Mouse (Mus musculus): ENCODE measurements around the gene Atg101.

Atg101 gene

DNA sequence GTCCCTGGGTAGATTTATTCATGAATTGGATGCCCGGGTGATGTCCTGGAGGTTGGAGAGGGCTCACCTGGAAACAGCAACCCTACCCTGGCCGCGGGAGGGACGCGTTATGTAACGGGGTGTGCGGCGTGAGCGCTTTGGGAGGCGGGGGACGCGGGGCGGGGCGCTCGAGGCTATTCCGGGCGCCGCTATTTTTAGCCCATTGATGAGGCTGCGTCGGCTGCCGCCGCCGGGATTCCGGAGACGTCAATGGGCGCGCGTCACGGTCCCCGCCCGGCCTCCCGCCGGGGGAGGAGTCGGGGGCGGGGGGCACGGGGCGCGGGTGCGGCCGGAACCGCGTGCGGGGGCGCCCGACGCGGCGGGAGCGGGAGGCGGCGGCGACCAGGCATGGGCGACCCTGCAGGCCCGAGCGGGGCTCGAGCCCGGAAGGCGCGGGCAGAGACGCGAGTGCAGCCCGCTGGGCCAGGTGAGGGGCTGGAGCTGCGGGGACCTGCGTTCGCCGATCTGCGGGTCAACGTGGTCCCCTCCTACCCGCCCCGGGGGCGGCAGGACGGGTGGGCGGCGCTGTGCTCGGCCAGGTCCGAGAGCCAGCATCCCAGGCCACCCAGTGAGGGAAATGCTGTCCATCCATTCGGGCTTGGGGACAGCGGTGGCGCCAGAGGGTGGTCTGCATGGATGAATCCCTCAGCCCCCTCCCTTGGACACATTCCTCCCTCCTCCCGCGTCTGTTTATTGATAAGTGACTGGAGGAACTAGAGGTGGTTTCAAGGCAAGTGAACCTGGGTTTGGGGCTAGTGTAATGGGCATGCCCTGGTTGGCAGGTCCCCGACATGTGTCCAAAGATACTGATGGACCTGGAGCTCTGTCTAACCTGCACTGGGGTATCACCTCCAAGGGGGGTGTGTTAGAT is 29.9 kb upstream of the Atg101 start, which contains the start of gene Nr4a1:
Nr4a1 (plus strand) TSS at position 384 of the 910 bp plus-strand sequence.
- peak; percentile 94 for DNase-seq (ENCODE audit: low read depth, low spot score)

DNA sequence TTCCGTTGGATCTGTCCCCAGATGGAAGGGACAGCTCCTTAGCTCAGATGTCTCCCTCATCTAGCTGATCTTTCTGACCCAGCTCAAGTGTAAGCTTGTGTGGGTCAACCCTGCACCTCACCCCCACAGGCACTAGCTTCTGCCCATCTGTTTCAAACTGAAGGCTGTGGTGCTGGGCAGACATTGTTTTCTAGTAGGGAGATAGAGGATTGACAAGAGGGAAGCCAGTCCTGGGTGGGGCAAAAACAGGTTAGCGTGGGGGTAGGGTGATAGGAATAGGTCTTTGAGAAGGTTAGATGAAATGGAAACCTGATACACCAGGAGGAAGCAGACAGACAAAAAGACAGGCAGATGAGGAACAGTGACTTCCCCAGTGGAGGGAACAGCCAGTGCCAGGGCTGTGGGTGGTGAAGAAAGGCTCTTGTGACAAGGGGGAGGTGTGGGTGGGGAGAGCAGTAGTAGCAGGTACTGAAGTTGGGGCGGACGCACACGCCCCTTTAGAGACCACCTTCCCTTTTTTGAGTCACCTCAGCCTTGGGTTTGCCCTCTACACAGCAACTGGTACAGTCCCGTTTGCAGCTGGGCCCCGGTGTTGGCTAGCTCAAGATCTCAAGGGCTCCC is 28.1 kb upstream of the Atg101 start:
- DNase-seq (ENCODE audit: low read depth, low spot score) = peak; percentile 65

DNA sequence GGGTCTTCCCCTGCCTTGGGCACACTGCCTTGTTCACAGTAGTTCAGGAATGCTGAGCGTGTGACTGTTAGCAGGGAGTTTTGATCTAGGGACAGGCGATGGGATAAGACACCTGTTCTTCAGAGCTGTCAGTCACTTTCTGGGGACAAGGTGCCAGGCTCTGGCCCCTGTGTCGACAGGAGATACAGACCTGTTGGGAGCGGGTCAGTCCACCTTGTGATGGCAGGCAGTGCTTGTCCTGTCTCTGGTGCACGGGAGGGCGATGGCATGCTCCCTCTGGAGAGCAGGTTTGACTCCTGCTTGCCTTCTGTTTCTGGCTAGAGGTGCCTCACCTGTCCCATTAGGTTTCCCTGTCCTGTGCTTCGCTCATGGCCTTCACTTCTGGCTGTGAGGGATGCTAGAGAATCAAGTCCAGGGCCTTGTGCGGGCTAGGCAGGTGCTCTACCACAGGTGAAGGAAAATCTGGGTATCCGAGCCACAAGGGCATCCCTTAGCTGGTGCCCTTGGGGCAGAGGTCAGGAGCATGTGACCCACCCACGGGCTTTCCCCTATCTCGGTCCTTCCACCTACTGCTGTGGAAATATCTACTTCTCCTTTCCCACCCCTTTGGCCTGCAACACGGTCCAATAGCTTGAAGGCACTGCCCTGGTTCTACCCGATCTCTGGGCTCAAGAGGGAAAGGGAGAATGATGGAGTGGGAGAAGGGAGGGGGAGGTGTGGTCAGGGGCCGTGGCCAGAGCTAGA is 27.4 kb upstream of the Atg101 start:
- DNase-seq (ENCODE audit: low read depth, low spot score) = no peak

DNA sequence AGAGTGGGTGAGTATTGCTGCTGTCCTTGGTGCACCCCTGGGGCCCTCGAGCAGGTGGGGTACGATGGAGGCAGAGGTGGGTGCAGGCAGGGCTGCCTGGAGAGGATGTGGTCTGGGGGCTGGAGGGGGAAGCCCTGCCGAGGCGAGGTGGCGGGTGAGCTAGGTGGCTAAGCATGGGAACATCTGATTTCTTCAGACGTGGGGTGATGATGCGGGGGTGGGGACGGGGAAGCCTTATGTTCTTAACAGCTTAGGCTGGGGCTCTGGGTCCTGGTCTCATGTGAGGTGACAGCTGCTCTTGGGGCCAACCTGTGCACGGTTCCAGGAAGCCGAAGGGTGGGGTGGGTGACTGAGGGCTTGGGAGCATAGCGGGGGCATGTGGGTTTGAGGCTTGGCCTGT is 25.7 kb upstream of the Atg101 start:
- DNase-seq (ENCODE audit: low read depth, low spot score) = peak; percentile 91

DNA sequence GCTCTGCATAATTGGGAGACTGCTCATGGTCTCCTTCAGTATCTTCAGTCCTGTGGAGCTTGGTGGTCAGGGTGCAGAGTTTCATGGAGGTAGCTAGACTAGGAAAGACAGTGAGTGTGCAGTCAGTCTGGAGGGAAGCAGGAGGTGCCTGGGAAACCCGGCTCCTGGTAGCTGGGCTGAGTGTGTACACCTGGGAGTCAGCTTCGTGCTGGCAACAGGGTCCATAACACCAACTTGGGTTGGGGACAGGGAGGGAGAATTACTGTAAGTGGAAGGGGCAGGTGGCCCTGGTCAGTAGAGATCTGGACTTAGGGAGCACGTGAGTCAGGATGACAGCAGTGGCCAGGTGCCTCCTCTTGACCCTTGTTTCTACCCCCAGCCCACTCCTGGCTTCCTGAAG is 24.1 kb upstream of the Atg101 start:
- DNase-seq (ENCODE audit: low read depth, low spot score) = no peak

DNA sequence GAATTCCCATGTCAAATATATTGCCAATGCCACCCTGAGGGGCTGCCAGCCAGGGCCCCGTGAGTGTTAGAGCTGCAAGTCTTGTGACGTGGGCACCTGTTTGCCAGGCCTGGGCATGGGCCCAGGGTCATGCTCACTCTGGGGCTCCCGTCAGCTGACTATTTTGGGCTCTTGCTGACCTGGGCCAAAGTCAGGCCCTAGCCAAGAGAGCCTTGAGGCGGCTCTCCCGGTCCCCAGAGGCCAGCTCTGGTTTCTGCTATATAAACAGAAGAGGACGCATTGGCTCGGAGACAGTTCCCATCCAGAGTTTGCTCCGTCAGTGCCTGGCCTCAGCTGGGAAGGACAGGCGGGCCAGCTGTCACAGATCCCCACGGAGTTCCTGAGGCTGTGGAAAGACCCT is 23.7 kb upstream of the Atg101 start:
- DNase-seq (ENCODE audit: low read depth, low spot score) = no peak

DNA sequence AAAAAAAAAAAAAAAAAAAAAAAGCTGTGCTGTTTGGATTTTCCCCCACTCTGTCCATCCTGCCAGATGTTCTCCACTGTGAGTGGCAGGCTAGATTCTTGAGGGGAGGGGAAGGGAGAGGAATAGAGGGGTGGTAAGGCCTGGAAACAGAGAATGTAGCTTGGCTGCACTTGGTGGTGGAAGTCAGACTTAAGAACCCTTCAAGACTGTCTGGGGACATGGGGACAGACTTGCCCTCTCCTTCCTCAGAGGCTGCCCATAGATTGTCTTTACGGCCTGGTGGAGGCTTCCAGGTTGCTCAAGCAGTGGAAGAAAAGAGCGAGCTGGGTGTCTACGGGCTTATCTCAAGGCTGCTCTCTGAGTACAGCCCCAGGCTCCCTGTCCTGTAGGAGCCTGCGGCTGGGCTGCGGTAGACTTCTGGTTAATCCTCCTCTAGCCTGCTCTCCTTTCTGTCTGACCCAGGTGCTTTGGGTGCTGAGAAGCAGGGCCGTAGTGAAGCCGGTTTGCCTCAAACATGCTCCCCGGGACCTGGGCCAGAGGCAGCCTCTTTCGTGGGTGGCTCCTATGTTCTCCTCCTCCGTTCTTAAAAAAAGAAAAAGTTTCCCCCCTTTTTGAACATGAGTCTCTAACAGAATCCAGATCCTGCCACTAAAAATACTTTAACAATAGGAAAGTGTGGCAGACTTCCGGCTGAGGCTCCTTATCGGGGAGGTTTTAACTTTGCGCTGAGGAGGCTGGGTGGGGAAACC is 23.0 kb upstream of the Atg101 start:
- DNase-seq (ENCODE audit: low read depth, low spot score) = no peak

DNA sequence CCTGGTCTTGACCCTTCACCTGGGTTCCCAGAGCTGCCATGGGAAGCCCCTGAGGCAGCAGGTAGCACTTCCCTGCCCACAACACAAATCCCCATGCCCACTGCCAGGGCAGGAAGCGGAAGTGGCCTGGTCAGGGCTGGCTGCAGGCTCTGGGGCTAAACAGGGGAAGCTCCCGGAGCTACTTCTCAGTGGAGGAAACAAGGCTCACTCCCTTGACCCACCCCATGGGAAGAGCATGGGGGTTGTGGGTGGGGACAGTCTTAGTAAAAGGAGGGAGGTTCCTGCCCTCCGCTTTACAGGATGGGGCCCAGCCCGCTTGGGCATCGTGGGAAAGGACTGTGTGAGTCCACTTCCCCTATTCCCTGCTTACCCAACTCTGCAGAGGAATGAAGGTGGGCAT is 21.6 kb upstream of the Atg101 start:
- DNase-seq (ENCODE audit: low read depth, low spot score) = no peak

DNA sequence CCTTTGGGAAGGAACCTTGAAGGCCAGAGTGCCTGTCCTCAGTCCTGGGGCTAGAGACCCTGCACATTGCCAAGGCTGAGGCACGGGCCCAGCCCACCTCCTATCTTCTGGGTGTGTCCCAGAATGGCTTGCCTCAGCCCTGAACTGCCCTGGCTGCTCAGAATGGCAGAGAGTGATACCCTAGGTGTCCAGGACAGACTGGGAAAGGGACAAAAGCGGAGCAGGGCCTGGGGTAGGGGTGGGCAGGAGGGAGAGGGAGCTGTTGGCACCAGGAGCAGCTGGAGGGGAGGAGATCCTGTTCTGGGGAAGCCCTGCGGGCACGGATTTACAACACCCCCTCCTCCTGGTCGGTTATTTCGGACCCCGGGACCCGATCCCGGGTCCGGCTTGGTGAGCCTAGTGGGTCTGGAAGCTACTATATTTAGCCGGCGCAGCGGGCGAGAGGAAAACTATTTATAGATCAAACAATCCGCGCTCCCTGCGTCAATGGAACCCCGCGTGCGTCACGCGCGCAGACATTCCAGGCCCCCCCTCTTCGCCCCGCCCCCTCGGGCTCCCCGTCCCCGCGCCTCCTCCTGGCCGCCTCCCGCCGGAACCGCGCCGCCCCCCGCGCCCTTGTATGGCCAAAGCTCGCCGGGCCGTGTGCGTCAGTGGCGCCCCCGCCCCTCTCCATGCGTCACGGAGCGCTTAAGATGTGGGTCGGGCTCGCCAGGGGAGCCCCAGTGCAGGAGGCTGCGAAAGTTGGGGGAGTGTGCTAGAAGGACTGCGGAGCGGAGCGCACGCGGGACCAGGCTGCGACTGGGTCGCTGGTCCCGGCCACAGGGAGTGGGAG is 17.7 kb upstream of the Atg101 start:
- DNase-seq (ENCODE audit: low read depth, low spot score) = peak; percentile 98

DNA sequence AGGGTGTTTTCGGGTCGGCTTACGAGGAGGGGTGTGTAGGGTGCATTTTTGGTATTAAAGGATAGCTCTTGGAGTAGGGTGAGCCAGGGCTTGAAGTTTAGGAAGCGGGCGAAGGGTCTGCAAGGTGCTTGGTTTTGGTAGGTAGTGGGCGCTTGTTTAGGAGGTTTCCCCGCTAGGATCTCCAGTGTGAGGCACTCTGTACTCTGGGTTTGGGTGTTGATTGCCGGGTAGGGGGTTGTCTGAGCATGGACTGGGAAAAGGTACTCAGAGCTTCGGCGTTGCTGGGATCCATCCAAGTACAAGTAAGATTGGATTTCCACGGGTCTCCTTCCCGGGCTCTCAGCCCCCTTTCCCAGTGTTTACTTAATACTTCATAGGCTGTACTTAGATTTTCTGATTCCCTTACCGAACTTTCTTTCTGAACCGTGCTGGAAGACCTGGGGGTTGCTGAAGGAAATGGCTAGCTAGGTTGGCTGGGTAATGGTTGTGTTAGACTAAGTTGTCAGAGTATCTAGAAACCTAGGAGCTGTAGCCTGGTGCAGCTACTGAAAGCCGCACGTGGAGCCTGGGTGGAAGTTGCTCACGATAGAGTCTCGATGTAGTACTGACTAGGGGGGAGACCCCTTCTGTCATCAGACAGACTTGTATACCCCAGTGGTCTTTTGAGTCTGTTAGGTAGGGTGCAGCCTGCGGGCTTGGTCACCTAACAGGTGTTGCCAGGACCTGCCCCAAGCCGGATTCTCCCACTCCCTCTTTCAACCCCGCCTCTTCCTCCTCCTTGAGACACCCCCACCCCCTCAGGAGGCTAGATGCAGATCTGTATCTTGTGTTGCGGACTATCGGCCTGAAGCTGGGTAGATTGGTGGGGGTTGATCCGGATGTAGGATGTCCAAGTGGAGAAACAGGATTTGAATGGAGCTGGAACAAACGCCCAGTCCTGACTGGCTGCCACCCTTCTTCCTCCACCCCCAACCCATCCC is 16.7 kb upstream of the Atg101 start:
- DNase-seq (ENCODE audit: low read depth, low spot score) = peak; percentile 81

DNA sequence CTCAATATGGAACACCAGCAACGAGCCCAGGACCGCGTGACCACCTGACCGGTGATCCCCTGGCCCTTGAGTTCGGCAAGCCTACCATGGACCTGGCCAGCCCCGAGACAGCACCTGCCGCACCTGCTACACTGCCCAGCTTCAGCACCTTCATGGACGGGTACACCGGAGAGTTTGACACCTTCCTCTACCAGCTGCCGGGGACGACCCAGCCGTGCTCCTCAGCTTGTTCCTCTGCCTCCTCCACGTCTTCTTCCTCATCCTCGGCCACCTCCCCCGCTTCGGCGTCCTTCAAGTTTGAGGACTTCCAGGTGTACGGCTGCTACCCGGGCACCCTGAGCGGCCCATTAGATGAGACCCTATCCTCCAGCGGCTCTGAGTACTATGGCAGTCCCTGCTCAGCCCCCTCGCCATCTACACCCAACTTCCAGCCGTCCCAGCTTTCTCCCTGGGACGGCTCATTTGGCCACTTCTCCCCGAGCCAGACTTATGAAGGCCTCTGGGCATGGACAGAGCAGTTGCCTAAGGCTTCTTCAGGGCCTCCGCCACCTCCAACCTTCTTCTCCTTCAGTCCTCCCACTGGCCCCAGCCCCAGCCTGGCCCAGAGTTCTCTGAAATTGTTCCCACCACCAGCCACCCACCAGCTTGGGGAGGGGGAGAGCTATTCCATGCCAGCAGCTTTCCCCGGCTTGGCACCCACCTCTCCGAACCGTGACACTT is 13.8 kb upstream of the Atg101 start:
- DNase-seq (ENCODE audit: low read depth, low spot score) = no peak

DNA sequence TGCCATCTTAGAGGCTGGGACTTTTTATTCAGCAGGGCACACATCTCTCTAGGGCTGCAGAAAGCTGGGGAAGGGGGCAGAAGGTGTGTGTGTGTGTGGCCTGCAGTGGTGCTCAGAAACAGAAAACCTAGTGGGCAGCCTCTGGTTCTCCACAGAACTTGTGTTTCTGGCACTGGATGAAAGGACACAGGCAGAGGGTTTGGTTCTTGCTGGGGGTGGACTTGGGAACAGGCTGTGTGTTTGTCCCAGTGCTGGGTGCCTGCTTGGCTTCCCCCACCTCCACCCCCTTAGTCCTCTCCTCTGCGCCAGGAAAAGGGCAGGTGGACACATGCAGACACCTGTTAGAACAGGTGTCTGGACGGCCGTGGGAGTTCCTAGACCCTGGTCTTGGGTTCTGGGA is 13.0 kb upstream of the Atg101 start:
- DNase-seq (ENCODE audit: low read depth, low spot score) = no peak

DNA sequence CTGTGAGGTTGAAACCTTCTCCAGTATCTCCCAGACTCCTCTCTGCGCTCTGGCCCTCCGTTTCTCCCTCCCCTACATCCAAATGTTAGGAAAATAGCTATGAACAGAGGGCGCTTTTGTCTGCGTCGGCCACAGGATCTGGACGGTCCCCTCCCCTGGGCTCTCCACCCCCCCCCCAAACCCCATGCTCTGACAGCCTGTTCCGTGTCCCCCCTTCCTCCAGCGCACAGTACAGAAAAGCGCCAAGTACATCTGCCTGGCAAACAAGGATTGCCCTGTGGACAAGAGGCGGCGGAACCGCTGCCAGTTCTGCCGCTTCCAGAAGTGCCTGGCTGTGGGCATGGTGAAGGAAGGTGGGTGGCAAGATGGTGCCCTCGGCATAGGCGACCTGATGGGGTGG is 12.6 kb upstream of the Atg101 start:
- no peak for DNase-seq (ENCODE audit: low read depth, low spot score)

DNA sequence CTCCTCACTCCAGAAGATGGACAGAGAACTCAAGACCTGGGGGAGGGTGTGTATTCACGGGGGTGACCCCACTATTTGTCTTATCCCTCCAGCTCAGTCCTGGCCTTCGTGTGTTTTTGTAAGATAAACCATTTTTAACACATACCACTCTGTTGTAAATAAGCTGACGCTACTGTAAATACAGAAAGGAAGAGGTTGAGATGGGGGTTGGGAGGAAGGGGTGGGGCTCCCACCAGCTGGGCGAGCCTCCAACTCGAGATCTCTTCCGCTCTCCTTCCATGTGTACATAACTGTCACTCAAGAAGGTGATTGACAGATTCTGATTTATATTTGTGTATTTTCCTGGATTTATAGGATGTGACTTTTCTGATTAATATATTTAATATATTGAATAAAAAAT is 9.7 kb upstream of the Atg101 start:
- DNase-seq (ENCODE audit: low read depth, low spot score) = peak; percentile 58

DNA sequence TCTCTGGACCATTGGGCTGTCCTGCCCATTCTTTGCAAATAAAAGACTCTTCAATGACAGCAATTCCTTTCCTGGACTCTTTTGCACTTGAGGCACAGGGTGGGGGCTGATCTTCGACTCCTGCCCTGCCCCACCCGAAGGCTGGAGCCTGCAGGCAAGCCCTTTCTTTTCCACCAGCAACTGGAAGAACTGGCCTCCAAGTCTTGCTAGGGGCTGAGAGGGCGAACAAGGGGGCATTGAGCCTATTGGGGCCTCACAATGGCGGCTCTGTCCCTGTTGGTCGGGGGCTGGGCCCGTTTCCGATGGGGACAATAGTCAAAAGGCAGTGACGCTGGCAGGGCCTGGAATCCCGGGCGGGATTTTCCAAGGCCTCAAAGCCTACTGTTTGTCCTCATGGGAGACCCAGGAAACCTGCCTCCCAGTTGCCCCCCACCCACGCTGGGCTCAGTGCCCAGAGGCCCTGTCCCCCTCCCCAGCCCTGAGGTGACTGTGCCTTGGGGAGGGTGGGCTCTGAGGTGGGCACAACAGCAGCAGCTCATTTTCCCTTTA is 6.6 kb upstream of the Atg101 start:
- no peak for DNase-seq (ENCODE audit: low read depth, low spot score)

DNA sequence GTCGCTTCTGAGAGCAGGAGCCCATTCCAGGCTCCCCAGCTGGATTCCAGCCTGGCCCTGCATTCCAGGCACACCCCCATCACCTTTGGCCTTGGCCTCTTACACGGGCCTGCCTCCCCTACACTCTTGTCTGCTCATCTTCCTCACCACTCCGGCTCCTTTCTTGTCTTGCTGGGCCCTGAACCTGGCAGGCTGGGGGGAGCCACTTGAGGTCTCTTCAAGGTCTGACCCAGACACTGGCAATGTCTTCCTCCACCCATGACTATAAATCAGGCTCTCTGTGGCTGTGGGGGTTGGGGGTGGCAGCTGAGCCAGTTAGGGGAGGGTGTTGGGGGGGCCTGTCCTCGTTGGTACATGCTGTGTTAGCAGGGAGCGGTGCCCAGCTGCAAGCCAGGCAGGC is 5.5 kb upstream of the Atg101 start:
- DNase-seq (ENCODE audit: low read depth, low spot score) = no peak

DNA sequence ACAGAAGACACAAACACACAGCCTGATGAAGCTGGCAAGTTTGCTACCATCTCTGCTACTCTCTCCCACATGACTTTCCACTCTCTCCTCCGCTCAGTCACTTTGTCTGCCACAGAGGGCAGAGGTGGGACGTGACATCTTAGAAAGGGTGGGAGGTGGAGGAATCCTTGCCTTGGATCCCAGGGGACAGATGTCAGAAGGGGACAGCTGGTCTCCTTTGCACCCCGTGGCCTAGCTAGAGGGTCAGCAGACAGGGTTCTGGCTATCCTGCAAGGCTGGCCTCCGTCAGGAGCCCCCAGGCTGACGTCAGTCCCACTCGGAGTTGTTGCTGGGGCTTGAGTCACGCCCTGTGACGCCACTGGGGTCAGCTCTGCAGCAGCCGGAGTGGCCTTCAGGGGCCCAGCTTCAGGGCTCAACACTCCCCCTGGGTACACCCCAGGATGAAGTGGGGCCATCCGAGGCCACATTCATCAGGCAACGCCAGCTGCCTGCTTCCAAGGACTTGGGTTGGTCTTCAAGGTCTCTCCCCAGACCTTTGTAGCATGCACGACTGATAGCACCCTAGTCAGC is 4.6 kb upstream of the Atg101 start:
- no peak for DNase-seq (ENCODE audit: low read depth, low spot score)

DNA sequence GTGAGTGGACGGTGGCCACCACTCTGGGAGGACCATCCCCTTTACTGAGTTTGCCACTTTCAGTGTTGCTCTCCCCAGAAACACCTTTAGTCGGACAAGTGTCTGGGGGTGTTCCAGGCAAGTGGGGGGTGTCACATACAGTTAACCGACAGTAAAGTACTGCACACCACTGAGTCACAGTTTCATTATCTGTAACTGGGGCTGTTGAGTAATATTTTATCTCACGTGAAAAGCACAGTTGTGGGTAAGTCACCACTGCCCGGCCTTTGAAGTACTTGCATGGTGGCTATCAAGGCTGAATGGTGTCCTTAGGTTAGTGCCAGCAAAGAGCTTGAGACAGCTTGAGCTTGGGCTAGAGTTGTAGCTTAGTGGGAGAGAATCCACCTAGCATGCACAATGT is 1.6 kb upstream of the Atg101 start:
- DNase-seq (ENCODE audit: low read depth, low spot score) = no peak
